Mouse (Mus musculus): Measurements from ENCODE around the gene Scml4. TPM values are rescaled to one million over a fixed set of nuclear protein-coding genes. Genes with fewer than 3 reads are reported as not detected.

The Scml4 gene
- polyA plus RNA-seq, 1 experiment from 2014 or later, result 0.49 TPM

DNA sequence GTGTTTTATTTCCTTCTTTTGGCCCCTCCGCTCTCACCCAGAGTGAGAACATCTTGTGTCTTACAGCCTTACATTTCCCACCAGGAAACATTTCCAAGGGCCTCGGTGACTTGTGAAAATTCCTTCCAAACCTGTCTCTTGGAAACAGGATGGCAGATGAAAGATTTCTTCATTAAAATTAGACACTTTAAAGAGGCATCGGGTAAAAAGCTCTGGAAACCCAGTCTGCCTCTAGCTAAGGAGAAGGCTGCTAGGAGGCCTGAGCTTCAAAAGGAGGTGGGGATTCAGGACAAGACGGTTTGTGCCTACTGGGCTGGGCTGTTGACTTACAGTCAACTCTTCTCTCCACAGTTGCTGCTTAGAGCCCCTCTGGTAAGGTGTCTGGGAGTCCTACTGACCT, 113.4 kb downstream of the Scml4 start:
- DNase-seq (ENCODE audit: low spot score) (no peak), ATAC-seq (replicated peaks; ENCODE audit: insufficient number of reproducible peaks, low FRiP score, low TSS enrichment, low read depth) (no peak)
- H3K9me3 ChIP-seq (replicated peaks; ENCODE audit: control insufficient read depth, low read length), result no peaks in the 10 kb centered on the region
- H3K27me3 ChIP-seq (ENCODE audit: control insufficient read depth, insufficient read depth, low read length), result no peaks in the 10 kb centered on the region
- no peak overlapping the region for H3K27ac ChIP-seq (replicated peaks; ENCODE audit: low read depth, low read length)
- no peak overlapping the region for H3K9ac ChIP-seq (replicated peaks; ENCODE audit: low read length)
- H3K4me1 ChIP-seq (ENCODE audit: control insufficient read depth, insufficient read depth, low read length), result no peaks in the 10 kb centered on the region
- 67% methylated on average over 4 of the region's 4 CpGs for WGBS
- H3K4me3 ChIP-seq (ENCODE audit: low read depth, low read length), result no peak overlapping the region
- no peaks in the 10 kb centered on the region for H3K36me3 ChIP-seq (replicated peaks; ENCODE audit: control insufficient read depth, insufficient read depth, low read depth, low read length)
- H3K4me2 ChIP-seq (ENCODE audit: low read depth, low read length), result no peak overlapping the region

DNA sequence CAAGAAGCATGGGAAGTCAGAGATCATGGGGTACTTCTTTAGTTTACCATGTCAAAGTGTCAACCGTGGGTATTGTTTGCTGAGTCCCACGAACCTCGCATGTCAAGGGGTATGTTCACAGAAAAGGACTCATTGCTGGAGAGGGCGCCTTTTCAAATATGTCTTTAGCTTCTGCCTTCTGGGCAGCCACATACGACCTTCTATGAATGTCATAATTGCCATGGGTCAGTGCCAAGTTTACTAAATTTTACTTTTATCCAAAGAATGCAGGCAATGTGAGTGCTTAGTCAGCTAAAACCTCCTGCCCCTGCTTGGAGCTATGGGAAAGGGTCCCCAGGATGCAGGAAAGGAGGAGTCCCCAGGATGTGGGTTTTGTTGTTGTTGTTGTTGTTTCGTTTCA, 116.4 kb downstream of the Scml4 start:
- H3K4me3 ChIP-seq (ENCODE audit: low read depth, low read length), result no peak overlapping the region
- no peak overlapping the region for H3K9ac ChIP-seq (replicated peaks; ENCODE audit: low read length)
- H3K36me3 ChIP-seq (replicated peaks; ENCODE audit: control insufficient read depth, insufficient read depth, low read depth, low read length), result no peaks in the 10 kb centered on the region
- DNase-seq (ENCODE audit: low spot score) (no peak), ATAC-seq (replicated peaks; ENCODE audit: insufficient number of reproducible peaks, low FRiP score, low TSS enrichment, low read depth) (no peak)
- H3K9me3 ChIP-seq (replicated peaks; ENCODE audit: control insufficient read depth, low read length), result no peaks in the 10 kb centered on the region
- H3K27me3 ChIP-seq (ENCODE audit: control insufficient read depth, insufficient read depth, low read length), result no peaks in the 10 kb centered on the region
- no peak overlapping the region for H3K27ac ChIP-seq (replicated peaks; ENCODE audit: low read depth, low read length)
- 87% methylated on average over 6 of the region's 6 CpGs for WGBS
- H3K4me2 ChIP-seq (ENCODE audit: low read depth, low read length), result no peak overlapping the region
- no peaks in the 10 kb centered on the region for H3K4me1 ChIP-seq (ENCODE audit: control insufficient read depth, insufficient read depth, low read length)

DNA sequence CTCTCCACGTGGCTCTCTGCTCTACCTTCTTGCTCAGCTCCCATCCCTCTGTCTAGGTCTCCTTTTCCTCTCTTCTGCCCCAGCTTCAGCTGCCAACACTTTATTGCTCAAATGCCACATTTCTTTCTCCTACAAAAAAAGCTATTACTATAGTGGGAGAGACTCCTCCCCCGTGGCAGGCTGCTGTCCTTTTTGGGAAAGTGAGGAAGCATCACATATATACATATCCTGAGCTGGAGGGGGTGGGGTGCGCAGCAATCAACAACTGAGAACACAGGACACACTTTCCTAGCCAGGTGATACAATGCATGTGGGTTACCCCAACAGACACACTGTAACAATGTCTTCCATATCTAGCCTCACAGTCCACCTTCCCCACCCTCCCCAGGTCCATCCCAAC, 118.2 kb downstream of the Scml4 start:
- no peak overlapping the region for H3K4me2 ChIP-seq (ENCODE audit: low read depth, low read length)
- no peaks in the 10 kb centered on the region for H3K4me1 ChIP-seq (ENCODE audit: control insufficient read depth, insufficient read depth, low read length)
- no peak overlapping the region for H3K9ac ChIP-seq (replicated peaks; ENCODE audit: low read length)
- ATAC-seq (replicated peaks; ENCODE audit: insufficient number of reproducible peaks, low FRiP score, low TSS enrichment, low read depth) (no peak), DNase-seq (ENCODE audit: low spot score) (no peak)
- WGBS, result 66% methylated on average over 3 of the region's 3 CpGs
- no peak overlapping the region for H3K27ac ChIP-seq (replicated peaks; ENCODE audit: low read depth, low read length)
- H3K27me3 ChIP-seq (ENCODE audit: control insufficient read depth, insufficient read depth, low read length), result no peaks in the 10 kb centered on the region
- no peaks in the 10 kb centered on the region for H3K9me3 ChIP-seq (replicated peaks; ENCODE audit: control insufficient read depth, low read length)
- no peaks in the 10 kb centered on the region for H3K36me3 ChIP-seq (replicated peaks; ENCODE audit: control insufficient read depth, insufficient read depth, low read depth, low read length)
- H3K4me3 ChIP-seq (ENCODE audit: low read depth, low read length), result no peak overlapping the region

DNA sequence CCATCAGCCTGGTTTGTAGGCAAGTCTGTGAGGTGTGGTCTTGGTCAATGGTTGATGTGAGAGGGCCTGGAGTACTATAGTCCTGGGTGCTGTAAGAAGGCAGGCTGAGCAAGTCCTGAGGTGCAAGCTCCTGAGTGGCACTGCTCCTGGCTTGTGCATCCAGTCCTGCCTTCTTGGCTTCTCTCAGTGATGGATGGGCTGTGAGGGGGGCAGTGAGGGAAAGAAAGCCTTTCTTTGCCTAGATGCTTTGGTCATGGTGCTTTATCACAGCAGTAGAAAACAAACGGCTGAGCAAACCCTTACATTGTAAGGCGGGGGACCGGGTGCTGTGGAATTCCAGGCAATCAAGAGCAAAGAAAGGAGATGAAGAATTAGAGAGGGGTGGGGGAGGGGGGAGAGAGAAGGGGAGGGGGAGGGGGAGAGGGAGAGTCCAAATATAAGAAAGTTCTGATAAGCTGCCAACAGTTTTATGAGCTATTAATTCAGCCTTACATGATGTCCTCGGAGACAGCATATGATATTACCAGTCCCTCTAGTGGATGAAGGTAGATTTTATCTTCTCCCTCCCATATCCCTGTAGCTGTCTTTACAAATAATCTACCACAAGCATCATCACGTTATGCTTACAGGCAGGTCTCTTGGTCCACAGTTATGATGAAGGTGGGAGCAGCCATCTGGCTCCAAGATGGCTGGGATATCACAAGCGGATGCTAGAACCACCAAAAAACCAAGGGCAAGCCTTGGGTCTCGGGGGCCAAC, 121.0 kb downstream of the Scml4 start:
- Histone ChIP-seq H3K27me3 (ENCODE audit: control insufficient read depth, insufficient read depth, low read length) (no peaks in the 10 kb centered on the region), H3K4me1 (ENCODE audit: control insufficient read depth, insufficient read depth, low read length) (no peaks in the 10 kb centered on the region), H3K4me2 (ENCODE audit: low read depth, low read length) (no peak overlapping the region), H3K9ac (replicated peaks; ENCODE audit: low read length) (no peak overlapping the region), H3K36me3 (replicated peaks; ENCODE audit: control insufficient read depth, insufficient read depth, low read depth, low read length) (no peaks in the 10 kb centered on the region), H3K4me3 (ENCODE audit: low read depth, low read length) (no peak overlapping the region), H3K27ac (replicated peaks; ENCODE audit: low read depth, low read length) (no peak overlapping the region), H3K9me3 (replicated peaks; ENCODE audit: control insufficient read depth, low read length) (no peaks in the 10 kb centered on the region)
- 62% methylated on average over 7 of the region's 7 CpGs for WGBS
- ATAC-seq (replicated peaks; ENCODE audit: insufficient number of reproducible peaks, low FRiP score, low TSS enrichment, low read depth) (no peak), DNase-seq (ENCODE audit: low spot score) (no peak)

DNA sequence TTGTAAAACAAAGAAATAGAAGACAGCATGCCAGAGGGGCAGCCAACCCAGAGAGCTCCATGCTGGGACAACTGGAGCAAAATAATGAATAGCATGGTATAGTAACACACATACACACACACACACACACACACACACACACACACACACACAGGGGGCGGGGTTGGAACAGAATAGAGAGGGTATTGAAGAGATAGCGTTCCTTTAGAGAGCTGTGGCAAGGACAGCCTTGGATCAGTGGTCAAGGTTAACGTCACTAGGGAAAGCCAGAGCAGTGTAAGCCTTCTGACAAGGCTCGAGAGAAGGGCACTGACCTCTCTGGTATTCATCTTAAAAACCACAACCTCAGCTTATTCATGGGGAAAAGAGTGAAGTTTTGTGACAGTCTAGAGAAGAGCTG, 124.7 kb downstream of the Scml4 start:
- Histone ChIP-seq H3K27ac (replicated peaks; ENCODE audit: low read depth, low read length) (no peak overlapping the region), H3K36me3 (replicated peaks; ENCODE audit: control insufficient read depth, insufficient read depth, low read depth, low read length) (no peaks in the 10 kb centered on the region), H3K9ac (replicated peaks; ENCODE audit: low read length) (no peak overlapping the region), H3K27me3 (ENCODE audit: control insufficient read depth, insufficient read depth, low read length) (no peaks in the 10 kb centered on the region), H3K4me2 (ENCODE audit: low read depth, low read length) (no peak overlapping the region), H3K9me3 (replicated peaks; ENCODE audit: control insufficient read depth, low read length) (no peaks in the 10 kb centered on the region), H3K4me1 (ENCODE audit: control insufficient read depth, insufficient read depth, low read length) (no peaks in the 10 kb centered on the region), H3K4me3 (ENCODE audit: low read depth, low read length) (no peak overlapping the region)
- 57% methylated on average over 4 of the region's 4 CpGs for WGBS
- ATAC-seq (replicated peaks; ENCODE audit: insufficient number of reproducible peaks, low FRiP score, low TSS enrichment, low read depth) (no peak), DNase-seq (ENCODE audit: low spot score) (no peak)

DNA sequence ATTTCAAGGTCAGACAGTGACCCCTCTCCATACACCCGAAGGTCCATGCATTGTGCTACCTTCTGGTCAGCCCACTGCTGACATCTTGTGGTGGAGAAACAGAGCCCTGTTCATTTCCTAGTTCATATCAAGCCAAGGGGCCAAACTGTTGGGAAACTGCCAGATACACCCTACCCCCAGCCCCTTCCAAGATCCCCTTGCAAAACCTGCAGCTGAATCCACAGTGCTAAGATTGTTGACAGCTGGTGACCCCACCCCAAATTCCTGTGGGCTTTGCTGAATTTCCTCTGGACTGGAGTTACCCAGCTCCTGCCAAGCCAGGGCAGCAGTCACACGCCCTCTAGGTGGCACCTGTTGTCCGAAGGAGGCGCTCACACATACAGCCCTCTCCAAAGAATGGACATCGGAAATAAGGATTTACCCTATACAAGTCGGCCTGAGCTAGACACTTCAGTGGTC, 127.5 kb downstream of the Scml4 start:
- Histone ChIP-seq H3K4me2 (ENCODE audit: low read depth, low read length) (no peak overlapping the region), H3K27me3 (ENCODE audit: control insufficient read depth, insufficient read depth, low read length) (no peaks in the 10 kb centered on the region), H3K9me3 (replicated peaks; ENCODE audit: control insufficient read depth, low read length) (no peaks in the 10 kb centered on the region), H3K36me3 (replicated peaks; ENCODE audit: control insufficient read depth, insufficient read depth, low read depth, low read length) (no peaks in the 10 kb centered on the region), H3K9ac (replicated peaks; ENCODE audit: low read length) (no peak overlapping the region), H3K4me3 (ENCODE audit: low read depth, low read length) (no peak overlapping the region), H3K4me1 (ENCODE audit: control insufficient read depth, insufficient read depth, low read length) (no peaks in the 10 kb centered on the region), H3K27ac (replicated peaks; ENCODE audit: low read depth, low read length) (no peak overlapping the region)
- DNase-seq (ENCODE audit: low spot score) (peak; percentile 82), ATAC-seq (replicated peaks; ENCODE audit: insufficient number of reproducible peaks, low FRiP score, low TSS enrichment, low read depth) (peak; percentile 69)
- 11% methylated on average over 6 of the region's 6 CpGs for WGBS

DNA sequence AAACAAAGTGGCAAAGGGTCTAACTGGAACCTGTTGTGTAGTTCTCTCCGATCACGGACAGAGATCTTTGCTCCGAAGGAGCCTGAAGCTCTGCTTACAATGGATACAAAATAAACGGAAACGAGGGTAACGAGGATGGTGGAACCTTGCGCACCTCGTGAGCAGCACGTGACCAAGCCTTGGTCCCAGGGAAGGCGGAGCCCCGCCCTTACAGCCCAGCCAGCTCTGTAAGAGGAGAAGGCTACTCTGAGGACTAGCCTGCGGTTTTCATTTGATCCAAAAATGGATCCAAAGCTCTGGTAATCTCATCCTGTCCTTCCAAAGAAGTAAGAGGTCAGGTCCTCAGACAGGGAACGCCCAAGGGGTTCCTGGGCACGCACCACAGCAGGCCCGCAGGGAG, 128.5 kb downstream of the Scml4 start:
- WGBS, result 44% methylated on average over 15 of the region's 15 CpGs
- DNase-seq (ENCODE audit: low spot score), result no peak
- Histone ChIP-seq H3K9ac (replicated peaks; ENCODE audit: low read length) (no peak overlapping the region), H3K36me3 (replicated peaks; ENCODE audit: control insufficient read depth, insufficient read depth, low read depth, low read length) (no peaks in the 10 kb centered on the region), H3K4me3 (ENCODE audit: low read depth, low read length) (no peak overlapping the region), H3K27ac (replicated peaks; ENCODE audit: low read depth, low read length) (no peak overlapping the region), H3K9me3 (replicated peaks; ENCODE audit: control insufficient read depth, low read length) (no peaks in the 10 kb centered on the region), H3K27me3 (ENCODE audit: control insufficient read depth, insufficient read depth, low read length) (no peaks in the 10 kb centered on the region), H3K4me1 (ENCODE audit: control insufficient read depth, insufficient read depth, low read length) (no peaks in the 10 kb centered on the region), H3K4me2 (ENCODE audit: low read depth, low read length) (no peak overlapping the region)
- ATAC-seq (replicated peaks; ENCODE audit: insufficient number of reproducible peaks, low FRiP score, low TSS enrichment, low read depth), result no peak

DNA sequence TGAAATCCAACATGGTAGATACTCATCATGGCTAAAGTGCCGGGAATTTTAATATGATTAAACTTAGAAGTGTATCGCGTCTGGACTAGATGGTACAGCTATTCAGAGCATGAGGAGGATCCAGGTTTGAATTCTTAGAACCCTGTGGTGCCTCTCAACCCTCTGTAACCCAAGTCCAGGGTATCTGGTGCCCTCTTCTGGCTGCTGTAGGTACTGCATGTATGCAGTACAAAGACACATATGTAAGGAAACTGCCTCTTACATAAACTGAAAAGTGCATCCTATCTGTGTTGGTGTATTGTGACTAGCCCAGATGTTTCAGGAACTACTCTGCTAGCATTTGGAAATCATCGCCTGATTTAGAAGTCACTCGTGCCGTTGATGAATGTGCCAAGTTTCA, 129.7 kb downstream of the Scml4 start:
- H3K27me3 ChIP-seq (ENCODE audit: control insufficient read depth, insufficient read depth, low read length), result no peaks in the 10 kb centered on the region
- no peaks in the 10 kb centered on the region for H3K4me1 ChIP-seq (ENCODE audit: control insufficient read depth, insufficient read depth, low read length)
- H3K36me3 ChIP-seq (replicated peaks; ENCODE audit: control insufficient read depth, insufficient read depth, low read depth, low read length), result no peaks in the 10 kb centered on the region
- WGBS, result 36% methylated on average over 6 of the region's 6 CpGs
- H3K9ac ChIP-seq (replicated peaks; ENCODE audit: low read length), result no peak overlapping the region
- DNase-seq (ENCODE audit: low spot score) (peak; percentile 77), ATAC-seq (replicated peaks; ENCODE audit: insufficient number of reproducible peaks, low FRiP score, low TSS enrichment, low read depth) (no peak)
- H3K4me2 ChIP-seq (ENCODE audit: low read depth, low read length), result no peak overlapping the region
- H3K4me3 ChIP-seq (ENCODE audit: low read depth, low read length), result no peak overlapping the region
- H3K9me3 ChIP-seq (replicated peaks; ENCODE audit: control insufficient read depth, low read length), result no peaks in the 10 kb centered on the region
- no peak overlapping the region for H3K27ac ChIP-seq (replicated peaks; ENCODE audit: low read depth, low read length)

Data from embryonic facial prominence, embryonic 11.5 days (tissue).